Mouse (Mus musculus): Measurements from ENCODE around the gene Wasf2. TPM values are rescaled to one million over a fixed set of nuclear protein-coding genes. Genes with fewer than 3 reads are reported as not detected.
"Not testable (repeated sequence)": the region's sequence is repeated elsewhere in the genome, so short reads cannot be mapped to it uniquely, and the experiment has no call there.

Gene Wasf2
- total RNA-seq, 2 experiments from 2014 or later = 37.4 to 45.0 TPM

DNA sequence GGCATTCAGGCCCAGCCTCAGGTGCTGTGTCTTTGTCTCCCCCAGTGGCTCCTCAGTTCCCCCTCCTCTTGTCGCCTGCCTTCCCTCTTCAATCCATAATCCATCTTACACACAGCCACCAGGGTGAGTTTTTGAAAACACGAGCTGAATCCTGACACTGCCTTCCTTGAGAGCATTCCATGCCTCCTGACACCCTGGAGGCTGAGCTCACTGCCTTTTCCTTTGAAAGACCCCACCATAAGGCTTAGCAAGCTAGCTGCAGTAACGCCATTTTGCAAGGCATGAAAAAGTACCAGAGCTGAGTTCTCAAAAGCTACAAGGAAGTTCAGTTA, 34.6 kb upstream of the Wasf2 start:
- DNase-seq (ENCODE audit: low spot score in 2 of 2) = not testable (repeated sequence)

DNA sequence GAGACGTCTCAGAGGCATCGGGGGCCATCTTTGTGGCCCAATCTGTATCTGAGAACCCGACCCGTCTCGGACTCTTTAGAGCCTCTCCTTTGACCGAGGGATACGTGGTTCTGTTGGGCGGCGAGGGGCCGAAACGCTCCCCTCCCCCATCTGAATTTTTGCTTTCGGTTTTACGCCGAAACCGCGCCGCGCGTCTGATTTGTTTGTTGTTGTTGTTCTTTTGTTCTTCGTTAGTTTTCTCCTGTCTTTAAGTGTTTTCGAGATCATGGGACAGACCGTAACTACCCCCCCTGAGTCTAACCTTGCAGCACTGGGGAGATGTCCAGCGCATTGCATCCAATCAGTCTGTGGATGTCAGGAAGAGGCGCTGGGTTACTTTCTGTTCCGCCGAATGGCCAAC, 33.6 kb upstream of the Wasf2 start:
- DNase-seq (ENCODE audit: low spot score in 2 of 2) = not testable (repeated sequence)

GRCm38 (mm10) chr4:133101751-133102150, 28.6 kb upstream of the Wasf2 start:
- no peak for DNase-seq (ENCODE audit: low spot score in 2 of 2)

GRCm38 (mm10) chr4:133103525-133104193, 26.6 kb upstream of the Wasf2 start:
- DNase-seq (ENCODE audit: low spot score in 2 of 2) = no peak

- DNase-seq (ENCODE audit: low spot score in 2 of 2) = no peak
Measured at GRCm38 (mm10) chr4:133104194-133104569, 26.1 kb upstream of the Wasf2 start.

DNA sequence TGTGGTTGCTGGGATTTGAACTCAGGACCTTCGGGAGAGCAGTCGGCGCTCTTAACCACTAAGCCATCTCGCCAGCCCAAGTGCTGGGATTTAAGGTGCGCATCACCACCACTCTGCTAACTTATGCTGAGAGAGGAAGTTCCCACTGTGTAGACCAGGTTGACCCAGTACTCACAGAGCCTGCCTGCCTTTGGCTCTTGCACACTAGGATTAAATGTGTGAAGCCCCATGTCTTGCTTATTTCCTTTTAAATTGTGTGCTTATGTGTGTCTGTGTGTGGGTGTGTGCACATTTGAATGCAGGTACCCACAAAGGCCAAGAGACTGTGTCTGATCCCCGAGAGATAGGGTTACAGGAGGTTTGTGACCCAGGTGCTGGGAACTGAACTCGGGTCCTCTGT, 23.6 kb upstream of the Wasf2 start:
- DNase-seq (ENCODE audit: low spot score in 2 of 2) = no peak

GRCm38 (mm10) chr4:133107788-133108281, 22.5 kb upstream of the Wasf2 start:
- DNase-seq (ENCODE audit: low spot score in 2 of 2) = peak in 1 of 2 experiments; percentile 38

DNA sequence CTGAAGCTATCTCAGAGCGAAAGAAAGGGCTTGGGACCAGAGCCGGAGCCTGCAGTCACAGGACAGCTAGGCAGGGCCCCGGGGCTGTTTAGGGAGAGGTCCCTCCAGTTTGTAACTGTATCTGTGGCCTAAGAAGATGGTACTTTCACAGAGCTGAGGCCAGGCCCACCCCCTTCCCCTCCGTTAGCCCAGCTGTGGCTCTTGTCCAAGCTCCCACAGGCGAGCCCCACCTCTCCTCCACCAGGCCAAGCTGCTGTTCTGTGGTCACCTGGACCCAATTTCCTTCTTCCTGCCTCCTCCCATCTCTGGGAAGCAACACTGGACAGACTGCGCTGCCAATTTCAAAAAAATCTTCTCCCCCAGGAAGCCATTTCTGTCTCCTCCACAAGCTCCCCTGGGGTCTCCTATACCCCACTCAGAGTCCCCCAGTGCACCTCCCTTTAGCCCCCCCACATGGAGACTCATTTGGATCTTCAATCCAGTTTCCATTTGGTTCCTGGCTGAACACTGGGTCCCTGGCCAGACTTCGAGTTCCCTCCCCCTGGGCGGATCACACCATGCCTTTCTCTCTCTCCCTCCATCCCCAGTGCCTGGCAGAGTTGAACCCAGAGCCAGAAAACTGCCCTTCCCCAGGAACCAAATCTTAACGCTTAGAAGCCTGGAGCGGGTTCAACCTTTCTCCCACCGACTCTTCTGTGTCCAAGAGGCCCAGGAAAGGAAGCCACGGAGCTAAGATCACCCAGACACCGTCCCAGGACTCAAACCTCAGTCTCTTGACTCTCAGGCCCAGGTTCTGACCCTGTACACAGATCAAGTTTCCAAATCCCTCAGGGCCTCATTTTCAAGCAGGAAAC, 21.6 kb upstream of the Wasf2 start:
- DNase-seq (ENCODE audit: low spot score in 2 of 2) = peak in 1 of 2 experiments; percentile 65

DNA sequence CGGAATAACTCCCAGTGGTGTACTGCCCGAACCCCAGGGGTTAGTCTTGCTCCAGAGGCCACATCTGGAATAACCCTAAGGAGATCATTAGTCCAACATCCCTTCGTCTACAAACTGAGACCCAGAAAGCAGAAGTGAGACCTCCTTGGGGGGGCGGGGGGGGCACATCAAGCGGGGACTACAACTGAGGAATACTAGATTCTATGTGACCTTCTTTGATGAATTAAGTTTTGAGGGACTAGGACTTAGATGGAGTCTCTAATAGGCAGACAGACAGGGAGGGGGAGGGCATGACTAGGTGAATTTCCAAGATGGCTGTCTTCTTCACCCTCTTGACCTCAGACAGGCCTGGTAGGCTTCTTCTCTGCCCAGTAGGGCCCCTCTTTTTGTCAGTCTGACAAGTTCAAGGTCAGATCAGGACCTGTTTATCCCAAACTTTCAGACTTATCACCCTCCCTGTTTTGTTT, 20.9 kb upstream of the Wasf2 start:
- no peak for DNase-seq (ENCODE audit: low spot score in 2 of 2)

DNA sequence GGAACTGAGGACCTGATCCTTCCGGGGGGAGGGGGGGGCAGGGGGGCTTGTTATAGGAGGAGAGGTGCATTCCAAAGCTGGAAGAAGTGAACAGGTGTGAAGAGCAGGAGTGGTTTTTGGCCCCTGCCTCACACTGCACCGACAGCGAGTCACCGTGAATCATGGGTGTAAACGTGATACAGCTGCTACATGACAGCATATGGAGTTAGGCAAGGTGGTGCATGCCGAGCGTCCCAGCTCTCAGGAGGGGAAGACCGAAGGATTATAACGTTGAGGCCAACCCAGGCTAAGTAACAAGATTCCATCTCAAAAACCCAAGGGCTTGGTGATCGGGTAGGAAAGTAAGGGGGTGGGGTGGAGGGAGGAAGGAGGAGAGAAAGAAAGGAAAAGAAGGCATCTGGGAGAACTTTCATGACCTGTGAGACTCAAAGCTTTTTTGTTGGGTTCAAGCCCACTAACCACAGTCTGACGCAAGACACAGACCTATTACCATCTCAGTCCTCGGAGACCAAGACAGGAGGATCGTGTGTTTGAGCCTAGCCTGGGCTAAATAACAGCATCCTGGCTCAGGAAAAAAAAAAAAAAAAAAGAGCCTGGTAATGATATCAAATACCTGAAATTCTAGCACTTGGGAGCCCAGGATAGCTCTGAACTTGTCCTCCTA, 18.0 kb upstream of the Wasf2 start:
- DNase-seq (ENCODE audit: low spot score in 2 of 2) = no peak

DNA sequence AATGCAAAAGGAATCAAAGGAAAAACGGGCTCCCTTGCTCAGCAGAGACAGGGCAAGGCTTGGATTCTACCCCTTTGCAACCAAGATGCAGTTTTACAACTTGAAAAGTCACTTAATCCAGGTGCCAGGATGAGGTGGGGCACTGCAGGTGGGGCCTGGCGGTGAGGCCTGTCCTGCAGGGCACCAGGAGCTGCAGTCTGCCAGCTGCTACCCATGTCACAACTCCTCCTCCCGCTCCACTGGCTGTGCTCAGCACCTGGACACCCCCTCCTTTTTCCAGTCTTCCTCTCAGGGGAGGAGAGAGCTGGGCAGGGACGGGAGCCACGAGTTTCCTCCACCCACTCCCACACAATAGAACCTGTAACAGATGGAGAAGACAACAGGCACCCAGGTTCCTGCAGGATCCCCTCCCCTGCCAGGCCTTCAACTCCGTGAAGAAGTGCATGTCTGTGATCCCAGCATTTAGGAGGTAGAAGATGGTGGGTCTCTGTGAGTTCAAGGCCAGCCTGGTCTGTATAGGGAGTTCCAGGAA, 16.9 kb upstream of the Wasf2 start:
- DNase-seq (ENCODE audit: low spot score in 2 of 2) = no peak

- no peak for DNase-seq (ENCODE audit: low spot score in 2 of 2)
Measured at GRCm38 (mm10) chr4:133114762-133115161, 15.5 kb upstream of the Wasf2 start.

DNA sequence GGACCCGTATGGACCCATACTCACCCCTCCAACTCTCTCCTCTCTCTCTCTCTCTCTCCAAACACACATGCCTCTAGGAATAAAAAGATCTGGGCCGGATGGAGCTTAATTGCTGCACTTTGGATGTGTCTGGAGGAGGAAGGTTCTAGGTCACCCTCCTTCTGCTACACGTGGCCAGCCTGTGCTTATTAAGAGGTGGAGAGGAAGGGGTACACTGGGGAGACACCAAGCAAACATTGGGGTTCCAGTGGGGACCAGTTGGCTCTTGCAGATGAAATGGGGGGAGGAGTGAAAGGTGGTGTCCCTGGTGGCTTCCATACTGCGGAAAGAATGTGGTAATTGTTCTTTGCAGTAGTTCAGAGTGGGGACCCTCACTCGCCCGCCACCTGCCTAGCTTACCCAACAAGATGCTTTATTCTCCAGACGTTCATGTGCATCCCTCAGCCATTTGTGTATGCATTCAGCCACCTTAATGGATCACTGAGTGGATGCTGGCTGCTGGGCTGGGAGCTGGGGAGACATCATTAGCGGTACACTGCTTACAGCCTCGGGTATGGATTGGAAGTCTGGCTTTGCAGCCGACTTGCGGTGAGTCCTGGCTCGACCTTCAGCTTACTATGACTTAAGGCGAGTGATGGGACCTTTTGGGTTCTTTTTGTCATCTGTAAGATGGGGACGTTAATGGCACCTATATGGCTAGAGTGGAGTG, 14.4 kb upstream of the Wasf2 start:
- DNase-seq (ENCODE audit: low spot score in 2 of 2) = no peak

DNA sequence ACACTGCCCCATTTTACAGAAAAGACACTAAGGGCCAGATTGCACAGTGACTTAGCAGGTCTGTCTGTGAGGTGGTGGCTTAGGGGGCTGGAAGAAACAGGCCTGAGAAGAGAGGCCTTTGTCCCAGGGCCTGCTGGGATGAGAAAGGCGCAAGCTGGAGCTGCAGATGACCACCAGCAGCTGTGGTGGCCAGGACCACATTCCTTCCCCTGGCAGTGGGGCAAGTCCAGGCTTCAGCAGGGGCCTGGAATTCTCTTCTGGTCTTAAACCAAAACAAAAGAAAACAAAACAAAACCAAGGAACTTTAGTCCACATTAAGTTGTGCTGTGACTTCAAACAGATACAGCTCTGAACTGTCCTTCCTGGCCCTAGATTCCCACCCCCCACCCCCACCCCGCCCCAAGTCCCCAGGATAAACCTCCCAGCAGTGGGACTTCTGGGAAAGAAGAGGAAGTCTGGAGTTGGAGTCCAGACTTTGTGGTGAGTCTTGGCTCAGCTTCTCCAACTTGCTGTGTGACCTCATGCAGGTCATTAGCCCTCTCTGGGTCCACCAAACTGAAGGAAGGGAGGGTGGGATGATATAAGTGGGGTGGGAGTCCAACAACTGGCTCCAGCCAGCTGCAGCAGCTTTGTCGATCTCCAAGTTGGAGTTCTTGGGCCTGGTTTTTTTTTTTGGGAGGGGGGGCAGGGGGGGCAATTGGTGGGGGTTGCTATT, 13.4 kb upstream of the Wasf2 start:
- no peak for DNase-seq (ENCODE audit: low spot score in 2 of 2)

- peak in 1 of 2 experiments; percentile 63 for DNase-seq (ENCODE audit: low spot score in 2 of 2)
Measured at GRCm38 (mm10) chr4:133117556-133118411, 12.5 kb upstream of the Wasf2 start.

GRCm38 (mm10) chr4:133118775-133119375, 11.4 kb upstream of the Wasf2 start:
- no peak for DNase-seq (ENCODE audit: low spot score in 2 of 2)

GRCm38 (mm10) chr4:133119579-133119978, 10.7 kb upstream of the Wasf2 start:
- no peak for DNase-seq (ENCODE audit: low spot score in 2 of 2)

DNA sequence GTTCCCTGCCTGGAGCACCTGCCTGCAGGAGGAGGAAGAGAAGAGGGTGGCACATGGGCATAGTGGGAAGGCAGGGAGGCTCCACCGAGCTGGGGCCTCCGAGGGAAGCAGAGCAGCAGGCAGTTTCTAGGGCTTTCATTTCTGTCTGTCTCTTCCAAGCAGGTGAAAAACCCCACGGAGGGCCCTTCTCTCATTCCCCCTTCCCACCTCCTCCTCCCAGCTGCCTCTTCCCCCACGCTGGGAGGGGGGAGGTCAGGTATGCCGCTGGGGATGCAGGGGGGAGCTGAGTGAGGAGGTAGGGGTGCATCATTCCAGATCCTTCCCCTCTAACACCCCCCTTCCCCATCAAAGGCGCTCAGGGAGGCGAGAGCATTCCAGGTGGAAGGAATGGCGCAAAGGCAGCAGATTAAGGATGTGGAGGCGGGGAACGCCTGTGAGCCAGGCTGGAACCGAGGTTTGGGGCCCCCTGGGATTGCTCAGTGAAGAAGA, 9.4 kb upstream of the Wasf2 start:
- no peak for DNase-seq (ENCODE audit: low spot score in 2 of 2)

GRCm38 (mm10) chr4:133121416-133121815, 8.9 kb upstream of the Wasf2 start:
- no peak for DNase-seq (ENCODE audit: low spot score in 2 of 2)

Data from layer of hippocampus, postnatal 14 days (tissue).